Mouse (Mus musculus): ENCODE results near the gene Slc1a7.

- TF ChIP-seq CTCF (IDR thresholded peaks at IDR 0.05; ENCODE audit: low read depth) (no peak), EP300 (optimal IDR thresholded peaks at IDR 0.05) (no peak)
Observed at GRCm38 (mm10) chr4:107921152-107921695, 46.9 kb upstream of the Slc1a7 start.
